Mouse (Mus musculus): ENCODE results near the gene Pakap. TPM values are rescaled to one million over a fixed set of nuclear protein-coding genes. Genes with fewer than 3 reads are reported as not detected.

Gene Pakap
- polyA plus RNA-seq, 1 experiment from 2014 or later = 35.4 TPM

DNA sequence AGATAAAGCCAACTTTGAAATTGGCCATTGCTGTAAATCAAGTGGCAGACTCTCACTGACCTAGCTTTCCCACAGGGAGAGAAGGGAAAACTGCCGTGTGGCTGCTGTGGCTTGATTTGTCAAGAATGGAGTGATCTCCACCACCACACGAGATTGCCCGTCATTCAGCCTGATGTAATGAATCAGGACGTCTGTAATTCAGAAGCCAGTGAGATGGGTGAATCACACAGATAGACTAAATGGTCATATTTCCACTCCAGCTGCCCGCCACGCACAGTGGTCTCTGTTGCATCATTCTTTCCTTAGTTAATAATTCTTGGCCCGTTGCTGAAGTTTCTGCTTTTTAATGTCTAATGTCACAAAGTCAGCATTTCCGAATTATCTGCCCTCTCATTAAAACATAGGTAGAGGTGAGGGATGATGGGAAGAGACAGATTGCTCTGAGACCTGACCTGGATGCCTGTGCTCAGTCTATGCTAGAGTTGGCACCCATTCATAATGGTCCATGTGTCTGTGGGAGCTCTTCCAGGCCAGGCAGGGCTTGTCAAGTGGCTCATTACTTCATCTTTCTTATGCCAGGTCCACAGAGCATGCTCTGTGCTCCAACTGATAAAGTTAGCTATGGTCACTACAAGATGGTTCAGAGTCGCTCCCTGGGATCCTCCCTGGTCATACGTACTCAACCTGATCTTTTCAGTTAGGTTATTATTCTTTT, 34.1 kb downstream of the Pakap start:
- no peak overlapping the region for H3K4me3 ChIP-seq
- no peaks in the 10 kb centered on the region for H3K27me3 ChIP-seq
- H3K4me2 ChIP-seq = no peak overlapping the region
- 83% methylated on average over 10 of the region's 10 CpGs for WGBS
- ATAC-seq (ENCODE audit: insufficient number of reproducible peaks, insufficient read depth, low FRiP score, low TSS enrichment, low read depth) = no peak
- H3K9me3 ChIP-seq = peaks cover 3% of the 10 kb centered on the region; the same call in 1 of the 2 replicates
- no peaks in the 10 kb centered on the region for H3K36me3 ChIP-seq
- peaks cover 28% of the 10 kb centered on the region for H3K4me1 ChIP-seq
- no peak overlapping the region for H3K27ac ChIP-seq
- no peak overlapping the region for H3K9ac ChIP-seq

DNA sequence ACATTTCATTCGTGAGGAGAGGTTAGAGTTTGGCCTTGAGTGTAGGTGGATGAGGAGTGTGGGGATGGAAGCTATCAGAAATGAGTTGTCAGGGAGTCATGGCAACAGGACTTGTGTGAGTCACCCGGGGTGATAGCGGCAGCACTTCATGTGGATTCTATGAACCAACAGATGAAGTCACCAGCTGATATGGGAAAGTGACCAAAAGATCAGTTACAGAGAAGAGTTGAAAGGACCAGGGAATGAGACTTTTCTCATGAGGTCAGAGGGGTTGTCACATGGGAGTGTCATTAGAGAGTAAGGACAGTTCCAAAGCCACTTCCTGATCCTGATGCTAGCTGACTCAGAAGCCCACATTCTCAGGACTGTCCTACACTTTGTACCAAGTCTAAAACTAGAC, 38.3 kb downstream of the Pakap start:
- Histone ChIP-seq H3K4me1 (peaks cover 53% of the 10 kb centered on the region), H3K4me3 (no peak overlapping the region), H3K27me3 (no peaks in the 10 kb centered on the region), H3K9ac (no peak overlapping the region), H3K36me3 (no peaks in the 10 kb centered on the region), H3K4me2 (no peak overlapping the region), H3K27ac (no peak overlapping the region), H3K9me3 (peaks cover 3% of the 10 kb centered on the region; the same call in 1 of the 2 replicates)
- ATAC-seq (ENCODE audit: insufficient number of reproducible peaks, insufficient read depth, low FRiP score, low TSS enrichment, low read depth) = no peak
- 88% methylated on average over 3 of the region's 3 CpGs for WGBS

DNA sequence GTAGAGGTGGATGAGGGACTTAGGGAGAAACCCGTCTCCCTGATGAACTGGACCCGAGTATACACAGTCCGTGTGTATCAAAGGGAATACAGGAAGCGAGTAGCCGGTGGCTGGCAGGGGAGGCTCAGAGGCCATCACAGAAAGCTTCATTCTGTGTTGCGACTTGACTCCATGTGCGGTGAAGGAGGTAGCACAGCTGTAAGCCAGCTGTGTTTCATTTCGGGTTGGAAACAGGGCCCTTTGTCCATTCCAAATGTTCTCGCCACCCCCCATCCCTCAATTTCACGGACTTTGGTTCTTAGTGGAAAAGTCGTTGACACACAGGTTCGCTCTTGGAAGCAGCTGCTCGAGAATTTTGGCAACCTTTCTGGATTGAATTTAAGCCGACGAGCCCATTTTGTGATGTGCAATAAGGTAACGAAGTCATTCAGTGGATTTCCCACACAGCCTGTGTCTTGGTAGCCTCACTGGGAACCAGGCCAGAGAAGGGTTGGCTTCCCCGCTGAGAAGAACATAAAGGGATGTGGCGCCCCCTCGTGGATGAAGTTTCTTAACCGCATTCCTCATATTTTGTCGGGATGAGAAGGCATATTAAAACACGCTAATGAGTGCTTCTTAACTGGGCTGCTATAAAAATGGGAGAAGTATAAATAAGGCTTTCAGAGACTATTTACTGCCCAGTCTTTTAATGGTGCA, 39.4 kb downstream of the Pakap start:
- Histone ChIP-seq H3K9ac (peak overlapping the region; percentile 36; the same call in 1 of the 2 replicates), H3K9me3 (peaks cover 3% of the 10 kb centered on the region; the same call in 1 of the 2 replicates), H3K27me3 (no peaks in the 10 kb centered on the region), H3K27ac (peak overlapping the region; percentile 85), H3K36me3 (no peaks in the 10 kb centered on the region), H3K4me3 (peak overlapping the region; percentile 22; the same call in 1 of the 2 replicates), H3K4me2 (peak overlapping the region; percentile 54), H3K4me1 (peaks cover 61% of the 10 kb centered on the region)
- 13% methylated on average over 22 of the region's 22 CpGs for WGBS
- no peak; the same call in 1 of the 2 replicates for ATAC-seq (ENCODE audit: insufficient number of reproducible peaks, insufficient read depth, low FRiP score, low TSS enrichment, low read depth)

DNA sequence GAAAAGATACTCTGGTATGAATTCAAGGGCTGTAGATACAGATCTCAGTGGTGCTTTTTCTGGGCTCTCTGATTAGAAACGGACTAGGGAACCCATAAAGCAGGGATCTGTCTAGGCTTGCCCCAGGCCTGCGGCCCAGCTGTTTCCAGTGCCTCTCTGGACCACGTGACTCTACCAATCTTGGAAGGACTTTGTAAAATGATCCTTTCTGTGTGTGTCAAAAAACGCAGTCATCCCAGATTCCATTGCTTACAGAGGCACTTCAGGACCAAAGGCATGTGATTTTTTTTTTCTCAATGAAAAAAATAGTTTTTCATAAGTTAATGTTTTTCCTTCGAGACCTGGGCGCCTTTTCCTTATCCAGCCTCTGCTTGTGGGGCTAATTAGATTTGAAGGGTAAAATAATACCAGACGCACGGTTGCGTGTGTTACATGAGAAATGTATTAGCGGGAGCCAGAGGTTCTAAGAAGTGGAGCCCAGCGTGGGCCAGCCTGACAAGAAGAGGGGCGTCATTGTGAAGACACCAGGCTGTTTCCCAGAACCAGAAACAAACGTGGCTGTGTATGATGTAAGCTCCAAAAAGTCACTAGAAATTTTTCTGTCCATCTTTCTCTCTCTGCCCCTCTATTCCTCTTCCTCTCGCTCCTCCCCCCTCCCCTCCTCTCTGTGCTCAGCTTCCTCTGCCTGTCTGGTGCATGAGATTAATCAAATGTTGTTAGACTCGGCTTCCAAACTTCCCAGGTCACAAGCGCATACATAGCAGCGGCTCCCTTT, 43.5 kb downstream of the Pakap start:
- Histone ChIP-seq H3K4me1 (peaks cover 65% of the 10 kb centered on the region), H3K36me3 (no peaks in the 10 kb centered on the region), H3K4me3 (no peak overlapping the region; the same call in 1 of the 2 replicates), H3K27ac (peak overlapping the region; percentile 93), H3K4me2 (peak overlapping the region; percentile 54), H3K9ac (peak overlapping the region; percentile 33; the same call in 1 of the 2 replicates), H3K27me3 (no peaks in the 10 kb centered on the region), H3K9me3 (no peaks in the 10 kb centered on the region)
- WGBS = 8% methylated on average over 17 of the region's 17 CpGs
- ATAC-seq (ENCODE audit: insufficient number of reproducible peaks, insufficient read depth, low FRiP score, low TSS enrichment, low read depth) = peak; percentile 80

DNA sequence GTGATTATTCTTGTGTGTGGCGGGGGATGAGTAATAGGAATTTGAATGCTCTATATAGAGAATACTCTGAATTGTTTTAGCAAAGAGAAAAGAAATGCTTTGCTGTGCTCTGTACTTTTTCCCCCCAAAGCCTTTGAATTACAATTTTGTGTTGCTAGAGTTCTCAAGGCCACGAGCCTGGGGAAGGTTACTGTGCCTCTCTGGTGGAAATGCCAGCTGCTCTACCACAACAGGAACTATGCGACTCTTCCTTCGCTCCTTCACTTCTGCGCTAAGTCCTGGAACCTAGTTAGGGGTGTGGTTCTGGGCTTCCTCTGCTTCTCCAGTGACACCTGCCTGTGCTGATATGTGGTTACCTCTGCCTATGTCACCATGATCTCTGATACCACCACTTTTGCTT, 44.7 kb downstream of the Pakap start:
- 0 out of 2 replicates have a peak overlapping the region, but pooled peaks have one; percentile 44 for H3K9ac ChIP-seq
- H3K4me3 ChIP-seq = no peak overlapping the region
- H3K9me3 ChIP-seq = no peaks in the 10 kb centered on the region
- H3K27ac ChIP-seq = peak overlapping the region; percentile 93
- WGBS = 73% methylated on average over 5 of the region's 5 CpGs
- H3K4me1 ChIP-seq = peaks cover 60% of the 10 kb centered on the region
- H3K27me3 ChIP-seq = no peaks in the 10 kb centered on the region
- H3K36me3 ChIP-seq = no peaks in the 10 kb centered on the region
- ATAC-seq (ENCODE audit: insufficient number of reproducible peaks, insufficient read depth, low FRiP score, low TSS enrichment, low read depth) = no peak
- H3K4me2 ChIP-seq = peak overlapping the region; percentile 54

DNA sequence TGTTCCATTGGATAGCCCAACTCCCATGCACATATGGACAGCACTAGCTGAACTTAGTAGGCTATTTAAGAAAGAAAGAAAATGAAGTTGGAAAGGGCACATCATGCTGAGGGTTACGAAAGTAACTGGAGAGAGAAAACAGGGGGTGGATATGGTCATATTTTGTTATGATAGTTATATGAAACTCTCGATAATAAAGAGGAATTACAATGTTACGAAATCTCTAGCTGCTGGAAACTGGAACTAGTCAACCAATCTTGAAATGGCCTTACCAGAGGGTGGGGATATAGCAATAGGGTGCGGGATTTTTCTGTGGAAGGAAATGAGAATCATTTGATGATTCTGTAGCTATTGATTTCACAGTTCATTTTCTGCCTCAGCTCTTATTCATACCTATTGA, 46.7 kb downstream of the Pakap start:
- ATAC-seq (ENCODE audit: insufficient number of reproducible peaks, insufficient read depth, low FRiP score, low TSS enrichment, low read depth) = no peak
- H3K27me3 ChIP-seq = no peaks in the 10 kb centered on the region
- H3K4me2 ChIP-seq = no peak overlapping the region
- peaks cover 4% of the 10 kb centered on the region; the same call in 1 of the 2 replicates for H3K9me3 ChIP-seq
- 93% methylated on average over 4 of the region's 4 CpGs for WGBS
- 0 out of 2 replicates have a peak, but pooled peaks cover under 1% of the 10 kb centered on the region for H3K36me3 ChIP-seq
- H3K27ac ChIP-seq = no peak overlapping the region
- H3K9ac ChIP-seq = no peak overlapping the region
- H3K4me3 ChIP-seq = no peak overlapping the region
- peaks cover 56% of the 10 kb centered on the region for H3K4me1 ChIP-seq

DNA sequence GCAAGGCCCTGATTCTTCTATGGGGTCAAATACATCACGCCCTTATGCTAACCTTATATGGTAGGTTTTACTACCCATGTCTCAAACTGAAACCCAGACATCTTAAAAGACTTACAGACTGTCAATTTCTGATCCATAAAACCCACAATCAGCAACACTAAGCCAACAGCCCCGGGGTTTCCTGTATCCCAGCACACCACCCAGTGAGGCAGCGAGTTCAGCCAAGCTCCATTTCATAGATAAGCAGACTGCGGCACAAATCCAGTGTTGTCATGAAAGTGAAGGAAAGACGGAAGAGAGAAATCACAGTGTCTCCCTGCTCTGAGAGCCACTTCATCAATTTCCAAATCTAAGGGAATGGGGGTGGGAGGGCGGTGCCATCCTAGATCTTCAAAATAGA, 50.8 kb downstream of the Pakap start:
- Histone ChIP-seq H3K4me1 (peaks cover 26% of the 10 kb centered on the region), H3K27ac (peak overlapping the region; percentile 57; the same call in 1 of the 2 replicates), H3K27me3 (no peaks in the 10 kb centered on the region), H3K9ac (no peak overlapping the region), H3K4me2 (no peak overlapping the region), H3K9me3 (peaks cover 4% of the 10 kb centered on the region; the same call in 1 of the 2 replicates), H3K4me3 (no peak overlapping the region), H3K36me3 (0 out of 2 replicates have a peak, but pooled peaks cover 5% of the 10 kb centered on the region)
- ATAC-seq (ENCODE audit: insufficient number of reproducible peaks, insufficient read depth, low FRiP score, low TSS enrichment, low read depth) = no peak
- WGBS = 63% methylated on average over 6 of the region's 6 CpGs

DNA sequence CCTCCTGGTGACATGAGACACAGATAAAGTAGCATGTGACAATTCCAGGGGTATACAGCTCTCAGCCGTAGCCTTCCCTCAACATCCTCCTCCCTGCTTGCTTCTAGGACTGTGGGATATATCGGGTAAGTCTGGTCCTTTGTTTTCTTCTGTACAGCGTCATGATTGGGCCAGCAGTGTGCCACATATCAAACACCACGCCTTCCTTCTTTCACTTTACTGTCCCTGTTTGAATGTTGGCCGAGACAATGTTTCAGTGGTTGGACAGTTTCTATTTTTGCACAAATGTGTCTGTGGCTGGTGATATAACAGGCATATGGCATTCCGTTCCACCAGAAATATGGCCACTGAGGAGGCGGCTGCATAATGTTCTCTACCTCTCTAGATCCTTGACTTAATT, 54.8 kb downstream of the Pakap start:
- WGBS = 78% methylated on average over 7 of the region's 7 CpGs
- H3K4me2 ChIP-seq = no peak overlapping the region
- H3K4me3 ChIP-seq = no peak overlapping the region
- no peak overlapping the region for H3K27ac ChIP-seq
- H3K27me3 ChIP-seq = no peaks in the 10 kb centered on the region
- ATAC-seq (ENCODE audit: insufficient number of reproducible peaks, insufficient read depth, low FRiP score, low TSS enrichment, low read depth) = no peak
- H3K9ac ChIP-seq = no peak overlapping the region
- H3K36me3 ChIP-seq = 0 out of 2 replicates have a peak, but pooled peaks cover 5% of the 10 kb centered on the region
- peaks cover 31% of the 10 kb centered on the region for H3K4me1 ChIP-seq
- peaks cover 4% of the 10 kb centered on the region; the same call in 1 of the 2 replicates for H3K9me3 ChIP-seq

DNA sequence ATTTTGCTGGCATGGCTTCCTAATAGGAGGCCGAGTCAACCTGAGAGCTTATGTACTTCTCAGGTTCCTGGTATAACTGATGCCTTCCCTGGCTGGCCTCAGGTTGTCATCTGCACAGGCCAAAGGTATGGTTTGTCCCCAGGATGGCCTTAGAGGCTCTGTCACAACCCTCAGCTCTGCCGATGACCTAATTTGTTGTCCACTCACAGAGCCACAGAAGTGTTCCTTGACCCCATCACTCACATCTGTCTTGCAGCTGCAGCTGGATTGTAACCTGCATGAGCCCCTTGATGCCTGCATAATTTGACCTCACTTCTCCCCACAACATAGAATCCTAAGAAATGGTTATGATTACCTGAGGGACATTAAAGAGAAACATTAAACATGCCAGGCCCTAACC, 56.8 kb downstream of the Pakap start:
- Histone ChIP-seq H3K27ac (no peak overlapping the region), H3K36me3 (0 out of 2 replicates have a peak, but pooled peaks cover 3% of the 10 kb centered on the region), H3K4me1 (peaks cover 20% of the 10 kb centered on the region), H3K4me2 (no peak overlapping the region), H3K27me3 (no peaks in the 10 kb centered on the region), H3K9ac (no peak overlapping the region), H3K9me3 (no peaks in the 10 kb centered on the region), H3K4me3 (no peak overlapping the region)
- no peak for ATAC-seq (ENCODE audit: insufficient number of reproducible peaks, insufficient read depth, low FRiP score, low TSS enrichment, low read depth)
- WGBS = 81% methylated on average over 2 of the region's 2 CpGs

DNA sequence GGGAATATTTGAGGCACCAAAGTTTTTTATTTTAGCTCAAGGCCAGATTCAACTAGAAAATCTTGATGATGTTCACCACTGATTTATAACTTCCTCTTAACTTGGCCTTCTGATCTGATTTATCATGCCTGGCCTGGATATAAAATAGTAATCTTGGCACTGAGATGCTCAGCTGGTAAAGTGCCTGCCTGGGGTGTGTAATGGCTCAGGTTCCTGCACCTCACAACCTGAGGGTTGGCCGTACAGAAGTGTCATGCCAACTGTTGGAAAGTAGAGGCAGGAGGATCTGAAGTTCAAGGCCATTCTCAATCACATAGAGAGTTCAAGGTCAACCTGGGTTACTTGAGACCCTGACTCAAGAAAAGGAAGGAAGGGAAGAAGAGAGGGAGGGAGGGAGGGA, 57.3 kb downstream of the Pakap start:
- no peak for ATAC-seq (ENCODE audit: insufficient number of reproducible peaks, insufficient read depth, low FRiP score, low TSS enrichment, low read depth)
- Histone ChIP-seq H3K4me2 (no peak overlapping the region), H3K9me3 (no peaks in the 10 kb centered on the region), H3K4me3 (no peak overlapping the region), H3K36me3 (no peaks in the 10 kb centered on the region), H3K4me1 (peaks cover 25% of the 10 kb centered on the region), H3K27me3 (no peaks in the 10 kb centered on the region), H3K27ac (no peak overlapping the region), H3K9ac (no peak overlapping the region)
- WGBS = 90% methylated on average over 1 of the region's 1 CpGs

DNA sequence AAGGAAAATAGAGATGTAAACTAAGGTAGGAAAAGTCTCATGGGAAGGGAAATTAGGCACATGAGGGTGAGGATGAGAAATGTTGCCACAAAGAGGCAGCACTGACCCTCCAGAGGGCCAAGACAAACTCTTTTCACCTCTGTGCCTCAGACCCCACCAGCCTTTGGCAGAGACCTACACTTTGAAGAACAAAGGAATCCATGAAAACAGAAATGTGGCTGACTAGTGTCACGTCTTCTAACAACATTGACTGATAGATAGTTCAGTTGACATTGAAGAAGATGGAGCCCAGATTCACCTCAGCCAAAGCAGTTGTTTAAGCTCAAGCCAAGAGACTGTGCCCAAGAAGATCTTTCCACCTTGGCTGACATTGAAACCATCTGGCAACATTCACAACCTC, 57.8 kb downstream of the Pakap start:
- Histone ChIP-seq H3K4me3 (no peak overlapping the region), H3K36me3 (no peaks in the 10 kb centered on the region), H3K9me3 (no peaks in the 10 kb centered on the region), H3K4me2 (no peak overlapping the region), H3K27ac (no peak overlapping the region), H3K27me3 (no peaks in the 10 kb centered on the region), H3K4me1 (peaks cover 28% of the 10 kb centered on the region), H3K9ac (no peak overlapping the region)
- 68% methylated on average over 1 of the region's 1 CpGs for WGBS
- ATAC-seq (ENCODE audit: insufficient number of reproducible peaks, insufficient read depth, low FRiP score, low TSS enrichment, low read depth) = no peak

Data from embryonic facial prominence, embryonic 13.5 days (tissue).